Mouse (Mus musculus): ENCODE data around the gene Snx13.

DNA sequence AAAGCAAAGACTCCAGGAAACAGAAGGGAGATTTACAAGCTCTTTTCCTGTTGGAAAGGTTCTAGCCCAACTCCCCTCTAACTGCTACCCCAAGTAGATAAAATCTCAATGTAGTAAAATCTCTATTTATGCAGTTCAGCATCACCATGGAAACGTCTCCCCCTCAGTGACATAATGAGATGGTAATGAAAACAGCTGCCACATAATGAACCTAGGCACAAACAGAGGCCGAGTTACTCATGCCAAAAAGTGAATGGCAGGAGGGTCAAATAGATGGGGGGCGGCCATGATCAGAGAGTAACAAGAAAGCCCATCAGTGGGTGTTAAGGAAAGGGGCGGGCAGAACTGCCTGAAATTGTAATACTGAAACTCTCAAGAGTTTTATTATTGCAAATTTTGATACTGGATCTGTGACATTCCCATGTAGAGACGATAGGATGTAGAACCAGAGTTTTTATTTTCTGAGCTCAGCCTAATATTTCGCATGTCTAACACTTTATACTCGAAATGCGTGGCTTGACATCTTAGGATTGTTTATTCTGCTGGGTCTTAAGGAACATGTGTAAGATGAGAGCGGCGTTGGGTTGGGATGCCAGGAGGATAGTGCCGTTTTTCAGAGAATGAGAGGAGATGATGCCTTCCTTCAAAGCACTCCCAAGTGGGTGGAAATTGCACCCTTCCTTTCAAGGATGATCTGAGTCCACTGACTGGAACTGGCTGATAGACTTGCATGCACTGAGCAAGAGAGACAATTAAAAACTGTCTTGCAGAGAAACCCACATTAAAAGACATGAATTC, 38.4 kb upstream of the Snx13 start:
- TF ChIP-seq CTCF (IDR thresholded peaks at IDR 0.05; ENCODE audit: low read depth) = no peak
- no peak for TF ChIP-seq EP300 (IDR thresholded peaks at IDR 0.05; ENCODE audit: low read depth)
